Mouse (Mus musculus): ENCODE data around the gene Siae. TPM values are rescaled to one million over a fixed set of nuclear protein-coding genes. Genes with fewer than 3 reads are reported as not detected.

Gene Siae
- polyA plus RNA-seq, 1 experiment from 2014 or later = 7.6 TPM

- Histone ChIP-seq H3K9me3 (no peaks in the 10 kb centered on the region), H3K36me3 (no peaks in the 10 kb centered on the region), H3K27me3 (ENCODE audit: insufficient read depth, poor library complexity, severe bottlenecking) (no peaks in the 10 kb centered on the region), H3K4me1 (no peaks in the 10 kb centered on the region), H3K27ac (no peak overlapping the region), H3K4me3 (no peak overlapping the region)
- 53% methylated on average over 5 of the region's 5 CpGs for WGBS
- DNase-seq (ENCODE audit: low spot score) = no peak
Observed at GRCm38 (mm10) chr9:37689970-37690686, 134.6 kb downstream of the Siae start.

Other genes starting within 250 kb of the Siae start
- gene Ccdc15, start 207.3 kb upstream of the Siae start, polyA plus RNA-seq (2016; fragmentation: Nextera tagmentation; extraction: Ambion mirVana) = 5.1 and 5.8 TPM in 2 replicates
- 0.04 TPM in 1 of 2 replicates, not detected in the other for gene Hepacam, start 188.3 kb upstream of the Siae start, polyA plus RNA-seq (2016; fragmentation: Nextera tagmentation; extraction: Ambion mirVana)
- 2.0 and 4.0 TPM in 2 replicates for gene Robo4, start 153.8 kb upstream of the Siae start, polyA plus RNA-seq (2016; fragmentation: Nextera tagmentation; extraction: Ambion mirVana)
- 0.06 and 0.10 TPM in 2 replicates for gene Robo3, start 122.5 kb upstream of the Siae start, polyA plus RNA-seq (2016; fragmentation: Nextera tagmentation; extraction: Ambion mirVana)
- gene Msantd2, start 66.4 kb upstream of the Siae start, polyA plus RNA-seq (2016; fragmentation: Nextera tagmentation; extraction: Ambion mirVana) = 17.9 and 23.8 TPM in 2 replicates
- gene Esam, start 27.6 kb upstream of the Siae start, polyA plus RNA-seq (2016; fragmentation: Nextera tagmentation; extraction: Ambion mirVana) = 43.7 and 52.2 TPM in 2 replicates
- 0.75 and 0.77 TPM in 2 replicates for gene Vsig2, start 16.4 kb upstream of the Siae start, polyA plus RNA-seq (2016; fragmentation: Nextera tagmentation; extraction: Ambion mirVana)
- 4.4 and 5.7 TPM in 2 replicates for gene Nrgn, start 2.8 kb upstream of the Siae start, polyA plus RNA-seq (2016; fragmentation: Nextera tagmentation; extraction: Ambion mirVana)
- gene Spa17, start 58.0 kb downstream of the Siae start, polyA plus RNA-seq (2016; fragmentation: Nextera tagmentation; extraction: Ambion mirVana) = 7.1 and 8.1 TPM in 2 replicates
- gene Tbrg1, start 101.6 kb downstream of the Siae start, polyA plus RNA-seq (2016; fragmentation: Nextera tagmentation; extraction: Ambion mirVana) = 200 and 203 TPM in 2 replicates
- gene Panx3, start 113.5 kb downstream of the Siae start, polyA plus RNA-seq (2016; fragmentation: Nextera tagmentation; extraction: Ambion mirVana) = 0.31 TPM in 1 of 2 replicates, not detected in the other
- gene Olfr160, start 160.6 kb downstream of the Siae start, polyA plus RNA-seq (2016; fragmentation: Nextera tagmentation; extraction: Ambion mirVana) = not detected in 2 replicates
- gene Olfr874, start 189.4 kb downstream of the Siae start, polyA plus RNA-seq (2016; fragmentation: Nextera tagmentation; extraction: Ambion mirVana) = not detected in 2 replicates
- gene Olfr875, start 216.2 kb downstream of the Siae start, polyA plus RNA-seq (2016; fragmentation: Nextera tagmentation; extraction: Ambion mirVana) = not detected in 2 replicates
- gene Olfr876, start 247.3 kb downstream of the Siae start, polyA plus RNA-seq (2016; fragmentation: Nextera tagmentation; extraction: Ambion mirVana) = not detected in 2 replicates

Measured in heart, embryonic 10.5 days (tissue).